Mouse (Mus musculus) liver, embryonic 14.5 days (tissue): ENCODE results near the gene Gm49380.

Source experiments
- CTCF ChIP-seq: IDR thresholded peaks from 2 replicates; pipeline ENCODE4 v1.5.1; 2016; ENCODE audit warnings: antibody characterized with exemption, low read depth, control low read depth
- EP300 ChIP-seq: IDR thresholded peaks from 2 replicates; pipeline ENCODE4 v1.6.1; 2016; ENCODE audit warnings: antibody characterized with exemption, low read depth

DNA sequence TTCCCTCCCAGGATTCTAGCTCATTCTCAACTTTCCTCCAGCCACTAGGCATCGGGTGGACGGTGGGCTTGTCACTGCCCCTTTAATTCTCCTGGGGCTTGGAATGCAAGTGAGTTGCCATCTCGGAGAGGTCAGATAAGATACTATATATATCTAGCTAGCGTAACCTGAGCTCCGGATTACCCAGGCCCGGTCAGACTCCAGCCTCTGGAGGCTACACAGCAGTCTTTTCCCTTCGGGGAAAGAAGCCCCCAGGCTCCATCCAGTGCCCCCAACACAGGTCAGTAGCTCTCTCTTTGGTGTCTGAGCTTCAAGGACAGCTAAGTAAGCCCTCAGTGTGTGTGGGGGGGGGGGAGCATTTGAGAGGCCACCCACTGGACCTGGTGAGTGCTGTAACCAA is 44.0 kb downstream of the Gm49380 start:
- TF ChIP-seq CTCF = no peak
- TF ChIP-seq EP300 = no peak
